Comparison of ENCODE assay signal across 31 mouse cellular contexts in the genomic region with DNA sequence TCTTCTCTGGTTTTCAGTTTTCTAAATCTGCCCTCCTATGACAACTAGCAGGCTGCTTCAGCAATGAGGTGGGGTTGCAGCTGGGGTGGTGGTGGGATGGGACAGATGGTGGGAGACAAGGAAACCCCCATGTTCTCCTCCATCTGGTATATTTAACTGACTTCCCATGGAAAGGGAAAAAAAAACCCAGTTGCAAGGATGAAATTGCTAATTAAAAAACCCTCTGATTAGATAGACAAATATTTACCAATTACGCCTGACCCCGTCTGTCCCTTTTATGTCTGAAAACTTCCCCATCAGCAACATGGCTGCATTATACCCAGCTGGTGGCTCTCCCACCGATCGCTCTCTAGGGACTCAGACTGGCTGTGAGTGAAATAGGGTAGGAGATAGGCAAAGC. TPM values are rescaled to one million over a fixed set of nuclear protein-coding genes. Genes with fewer than 3 reads are reported as not detected.
DNase-seq lines count a peak whose midpoint lies in the region; ATAC-seq lines count a peak whose summit lies in the region.
"Had no signal": no experiment of that assay in that cellular context is flagged by ENCODE, and none has a peak within 500 bp of the region (broad histone marks: within the 10 kb centered on the region; RNA-seq: fewer than 3 reads in every experiment).

No protein-coding gene starts in this region.

- peaks cover 4% of the 10 kb centered on the region; the same call in 1 of the 2 replicates for H3K27me3 ChIP-seq in forebrain, embryonic 13.5 days
- H3K27me3 ChIP-seq in forebrain, embryonic 11.5 days (ENCODE audit: control insufficient read depth, insufficient read depth, low read length), result no peaks in the 10 kb centered on the region
- no peaks in the 10 kb centered on the region for H3K27me3 ChIP-seq in midbrain, embryonic 11.5 days (ENCODE audit: control insufficient read depth, insufficient read depth, low read length)
- peaks cover 24% of the 10 kb centered on the region for H3K27me3 ChIP-seq in midbrain, embryonic 10.5 days (ENCODE audit: low read depth, poor library complexity, severe bottlenecking)
- H3K27me3 ChIP-seq in forebrain, embryonic 14.5 days (replicated peaks; ENCODE audit: control insufficient read depth, insufficient read depth, low read length), result no peaks in the 10 kb centered on the region
- H3K27me3 ChIP-seq in midbrain, embryonic 15.5 days (replicated peaks), result no peaks in the 10 kb centered on the region

- WGBS in forebrain, embryonic 13.5 days, result 59% methylated on average over 4 of the region's 4 CpGs
- 80% methylated on average over 4 of the region's 4 CpGs for WGBS in forebrain, embryonic 11.5 days
- 75% methylated on average over 4 of the region's 4 CpGs for WGBS in midbrain, embryonic 11.5 days
- 82% methylated on average over 4 of the region's 4 CpGs for WGBS in midbrain, embryonic 10.5 days
- WGBS in forebrain, embryonic 14.5 days, result 64% methylated on average over 4 of the region's 4 CpGs
- WGBS in midbrain, embryonic 15.5 days, result 79% methylated on average over 4 of the region's 4 CpGs

- peak overlapping the region; percentile 51; the same call in 1 of the 2 replicates for H3K27ac ChIP-seq in forebrain, embryonic 13.5 days
- H3K27ac ChIP-seq in forebrain, embryonic 11.5 days (ENCODE audit: low read depth, low read length), result no peak overlapping the region
- no peak overlapping the region for H3K27ac ChIP-seq in midbrain, embryonic 11.5 days (ENCODE audit: low read depth, low read length)
- no peak overlapping the region for H3K27ac ChIP-seq in midbrain, embryonic 10.5 days (replicated peaks)
- peak overlapping the region; percentile 39; the same call in 1 of the 2 replicates for H3K27ac ChIP-seq in forebrain, embryonic 14.5 days (ENCODE audit: low read depth, low read length)
- H3K27ac ChIP-seq in midbrain, embryonic 15.5 days, result 0 out of 2 replicates have a peak overlapping the region, but pooled peaks have one; percentile 15
- H3K27ac ChIP-seq: embryonic facial prominence, embryonic 12.5 days; heart, embryonic 13.5 days; hindbrain, embryonic 15.5 days; kidney, embryonic 15.5 days; liver, embryonic 12.5 days had no signal

- no peak overlapping the region for H3K4me3 ChIP-seq in forebrain, embryonic 13.5 days
- H3K4me3 ChIP-seq in forebrain, embryonic 11.5 days (ENCODE audit: low read depth, low read length), result no peak overlapping the region
- H3K4me3 ChIP-seq in midbrain, embryonic 11.5 days (ENCODE audit: low read depth, low read length), result no peak overlapping the region
- H3K4me3 ChIP-seq in midbrain, embryonic 10.5 days, result no peak overlapping the region
- no peak overlapping the region for H3K4me3 ChIP-seq in forebrain, embryonic 14.5 days (ENCODE audit: low read depth, low read length)
- H3K4me3 ChIP-seq in midbrain, embryonic 15.5 days, result no peak overlapping the region
- H3K4me3 ChIP-seq: embryonic facial prominence, embryonic 12.5 days; heart, embryonic 13.5 days; hindbrain, embryonic 15.5 days; kidney, embryonic 15.5 days; liver, embryonic 12.5 days; megakaryocyte, embryonic 14.5 days had no signal

- no peak for DNase-seq in forebrain, embryonic 11.5 days (ENCODE audit: low spot score)
- peak; percentile 64 for DNase-seq in midbrain, embryonic 11.5 days (ENCODE audit: low spot score, missing footprints)
- no peak for DNase-seq in midbrain, embryonic 10.5 days (ENCODE audit: low spot score)
- peak; percentile 75 for DNase-seq in forebrain, embryonic 14.5 days (ENCODE audit: low spot score)
- no peak for DNase-seq in testis, postnatal 14 days (ENCODE audit: low spot score)
- DNase-seq: adrenal gland, adult 8-10 months; cerebellum, adult 11 months; cerebellum, adult 9-10 months; embryo, embryonic 11 days; heart, postnatal 10 days; kidney, adult 18-20 months; kidney, postnatal 25 days; left cerebral cortex, postnatal 4 days; liver, postnatal 0 days; lung, postnatal 4 days; thymus, postnatal 4 days had no signal

- H3K9me3 ChIP-seq in forebrain, embryonic 13.5 days (replicated peaks), result no peaks in the 10 kb centered on the region
- H3K9me3 ChIP-seq in forebrain, embryonic 11.5 days (ENCODE audit: control insufficient read depth, low read length), result no peaks in the 10 kb centered on the region
- no peaks in the 10 kb centered on the region for H3K9me3 ChIP-seq in midbrain, embryonic 11.5 days (ENCODE audit: control insufficient read depth, low read length)
- H3K9me3 ChIP-seq in midbrain, embryonic 10.5 days (replicated peaks), result no peaks in the 10 kb centered on the region
- H3K9me3 ChIP-seq in forebrain, embryonic 14.5 days (replicated peaks; ENCODE audit: control insufficient read depth, low read length), result no peaks in the 10 kb centered on the region
- H3K9me3 ChIP-seq in midbrain, embryonic 15.5 days, result no peaks in the 10 kb centered on the region
- H3K9me3 ChIP-seq: embryonic facial prominence, embryonic 12.5 days; heart, embryonic 13.5 days; hindbrain, embryonic 15.5 days; kidney, embryonic 15.5 days; liver, embryonic 12.5 days; megakaryocyte, embryonic 14.5 days had no signal

- 0 out of 2 replicates have a peak, but pooled peaks have one; percentile 43 for ATAC-seq in forebrain, embryonic 13.5 days
- ATAC-seq in forebrain, embryonic 11.5 days (replicated peaks; ENCODE audit: low FRiP score), result no peak
- ATAC-seq in midbrain, embryonic 11.5 days (ENCODE audit: low FRiP score), result no peak
- ATAC-seq in forebrain, embryonic 14.5 days, result peak; percentile 61; the same call in 1 of the 2 replicates
- ATAC-seq in midbrain, embryonic 15.5 days (replicated peaks), result no peak
- ATAC-seq: liver, embryonic 12.5 days; liver, postnatal 0 days had no signal

- no peak overlapping the region for H3K9ac ChIP-seq in forebrain, embryonic 13.5 days
- H3K9ac ChIP-seq in forebrain, embryonic 11.5 days (ENCODE audit: low read length), result no peak overlapping the region
- H3K9ac ChIP-seq in midbrain, embryonic 11.5 days (ENCODE audit: low read length), result no peak overlapping the region
- H3K9ac ChIP-seq in forebrain, embryonic 14.5 days (ENCODE audit: low read length), result no peak overlapping the region
- H3K9ac ChIP-seq in midbrain, embryonic 15.5 days, result no peak overlapping the region
- H3K9ac ChIP-seq: embryonic facial prominence, embryonic 12.5 days; heart, embryonic 13.5 days; hindbrain, embryonic 15.5 days; kidney, embryonic 15.5 days; liver, embryonic 12.5 days; liver, postnatal 0 days had no signal

- no peaks in the 10 kb centered on the region for H3K36me3 ChIP-seq in forebrain, embryonic 13.5 days (ENCODE audit: poor library complexity, severe bottlenecking)
- no peaks in the 10 kb centered on the region for H3K36me3 ChIP-seq in forebrain, embryonic 11.5 days (ENCODE audit: control insufficient read depth, insufficient read depth, low read length)
- no peaks in the 10 kb centered on the region for H3K36me3 ChIP-seq in midbrain, embryonic 11.5 days (ENCODE audit: control insufficient read depth, insufficient read depth, low read length)
- H3K36me3 ChIP-seq in midbrain, embryonic 10.5 days, result no peaks in the 10 kb centered on the region
- H3K36me3 ChIP-seq in forebrain, embryonic 14.5 days (ENCODE audit: control insufficient read depth, insufficient read depth, low read length), result no peaks in the 10 kb centered on the region
- no peaks in the 10 kb centered on the region for H3K36me3 ChIP-seq in midbrain, embryonic 15.5 days (replicated peaks)
- H3K36me3 ChIP-seq: embryonic facial prominence, embryonic 12.5 days; G1E; heart, embryonic 13.5 days; hindbrain, embryonic 15.5 days; kidney, embryonic 15.5 days; liver, embryonic 12.5 days had no signal

- H3K4me2 ChIP-seq in forebrain, embryonic 13.5 days, result no peak overlapping the region
- H3K4me2 ChIP-seq in forebrain, embryonic 11.5 days (ENCODE audit: low read depth, low read length, severe bottlenecking), result no peak overlapping the region
- H3K4me2 ChIP-seq in midbrain, embryonic 11.5 days, result no peak overlapping the region
- H3K4me2 ChIP-seq in forebrain, embryonic 14.5 days (ENCODE audit: low read length), result no peak overlapping the region
- no peak overlapping the region for H3K4me2 ChIP-seq in midbrain, embryonic 15.5 days
- H3K4me2 ChIP-seq: embryonic facial prominence, embryonic 12.5 days; heart, embryonic 13.5 days; hindbrain, embryonic 15.5 days; kidney, embryonic 15.5 days; liver, embryonic 12.5 days had no signal

- H3K4me1 ChIP-seq in forebrain, embryonic 13.5 days, result peaks cover 12% of the 10 kb centered on the region
- no peaks in the 10 kb centered on the region for H3K4me1 ChIP-seq in forebrain, embryonic 11.5 days (replicated peaks; ENCODE audit: control insufficient read depth, insufficient read depth, low read length)
- no peaks in the 10 kb centered on the region for H3K4me1 ChIP-seq in midbrain, embryonic 11.5 days (ENCODE audit: control insufficient read depth, insufficient read depth, low read length)
- H3K4me1 ChIP-seq in midbrain, embryonic 10.5 days, result peaks cover 7% of the 10 kb centered on the region
- H3K4me1 ChIP-seq in forebrain, embryonic 14.5 days (ENCODE audit: control insufficient read depth, insufficient read depth, low read length), result peaks cover 3% of the 10 kb centered on the region; the same call in 1 of the 2 replicates
- H3K4me1 ChIP-seq in midbrain, embryonic 15.5 days, result peaks cover 11% of the 10 kb centered on the region; the same call in 1 of the 2 replicates
- H3K4me1 ChIP-seq: embryonic facial prominence, embryonic 12.5 days; heart, embryonic 13.5 days; kidney, embryonic 15.5 days; liver, embryonic 12.5 days; megakaryocyte, embryonic 14.5 days had no signal

RNA-seq across cellular contexts. Expression of gene 1700025C18Rik, which starts 3.9 kb away (rescaled TPM):
- not detected in 2 replicates for polyA plus RNA-seq in forebrain, embryonic 13.5 days (2015; fragmentation: Nextera tagmentation; extraction: Ambion mirVana)
- polyA plus RNA-seq in forebrain, embryonic 11.5 days (2014; fragmentation: Nextera tagmentation; extraction: Ambion mirVana), result not detected in 2 replicates
- not detected in 2 replicates for polyA plus RNA-seq in midbrain, embryonic 11.5 days (2014; fragmentation: Nextera tagmentation; extraction: Ambion mirVana)
- polyA plus RNA-seq in midbrain, embryonic 10.5 days (2016; fragmentation: Nextera tagmentation; extraction: Ambion mirVana), result not detected in 2 replicates
- not detected in 2 replicates for polyA plus RNA-seq in forebrain, embryonic 14.5 days (2014; fragmentation: Nextera tagmentation; extraction: Ambion mirVana)
- polyA plus RNA-seq in midbrain, embryonic 15.5 days (2015; fragmentation: Nextera tagmentation; extraction: Ambion mirVana), result not detected in 2 replicates
- polyA plus RNA-seq: embryonic facial prominence, embryonic 12.5 days; G1E; gonadal fat pad, adult 2 months; heart, embryonic 13.5 days; hindbrain, embryonic 15.5 days; intestine, embryonic 14.5 days; kidney, embryonic 15.5 days; limb, embryonic 14.5 days; liver, embryonic 12.5 days; liver, postnatal 0 days; lung, embryonic 16.5 days; neural tube, embryonic 11.5 days; thymus, postnatal 0 days had no signal

RNA-seq across cellular contexts. Expression of gene Cd40, which starts 31.2 kb away (rescaled TPM):
- 5.4 and 6.6 TPM in 2 replicates for polyA plus RNA-seq in forebrain, embryonic 13.5 days (2015; fragmentation: Nextera tagmentation; extraction: Ambion mirVana)
- polyA plus RNA-seq in forebrain, embryonic 11.5 days (2014; fragmentation: Nextera tagmentation; extraction: Ambion mirVana), result 3.9 and 4.2 TPM in 2 replicates
- 5.6 and 7.3 TPM in 2 replicates for polyA plus RNA-seq in midbrain, embryonic 11.5 days (2014; fragmentation: Nextera tagmentation; extraction: Ambion mirVana)
- 6.4 and 8.1 TPM in 2 replicates for polyA plus RNA-seq in midbrain, embryonic 10.5 days (2016; fragmentation: Nextera tagmentation; extraction: Ambion mirVana)
- 7.4 and 8.2 TPM in 2 replicates for polyA plus RNA-seq in forebrain, embryonic 14.5 days (2014; fragmentation: Nextera tagmentation; extraction: Ambion mirVana)
- 5.5 and 6.3 TPM in 2 replicates for polyA plus RNA-seq in midbrain, embryonic 15.5 days (2015; fragmentation: Nextera tagmentation; extraction: Ambion mirVana)
- polyA plus RNA-seq: G1E had no signal

RNA-seq across cellular contexts. Expression of gene Ncoa5, which starts 52.0 kb away (rescaled TPM):
- 131 and 134 TPM in 2 replicates for polyA plus RNA-seq in forebrain, embryonic 13.5 days (2015; fragmentation: Nextera tagmentation; extraction: Ambion mirVana)
- 113 and 114 TPM in 2 replicates for polyA plus RNA-seq in forebrain, embryonic 11.5 days (2014; fragmentation: Nextera tagmentation; extraction: Ambion mirVana)
- 76.9 and 85.6 TPM in 2 replicates for polyA plus RNA-seq in midbrain, embryonic 11.5 days (2014; fragmentation: Nextera tagmentation; extraction: Ambion mirVana)
- 95.1 and 109 TPM in 2 replicates for polyA plus RNA-seq in midbrain, embryonic 10.5 days (2016; fragmentation: Nextera tagmentation; extraction: Ambion mirVana)
- polyA plus RNA-seq in forebrain, embryonic 14.5 days (2014; fragmentation: Nextera tagmentation; extraction: Ambion mirVana), result 69.6 and 95.3 TPM in 2 replicates
- 123 and 126 TPM in 2 replicates for polyA plus RNA-seq in midbrain, embryonic 15.5 days (2015; fragmentation: Nextera tagmentation; extraction: Ambion mirVana)

Comparison
In these comparisons a context has a peak if more than half of its experiments do, and no peak if none do; other contexts are left out.
1. ATAC-seq: peak in forebrain, embryonic 13.5 days (single experiment) and forebrain, embryonic 14.5 days (single experiment); none in forebrain, embryonic 11.5 days (single experiment), midbrain, embryonic 11.5 days (single experiment) and midbrain, embryonic 15.5 days (single experiment).
2. H3K27ac ChIP-seq: peak in forebrain, embryonic 13.5 days (single experiment), forebrain, embryonic 14.5 days (single experiment) and midbrain, embryonic 15.5 days (single experiment); none in forebrain, embryonic 11.5 days (single experiment), midbrain, embryonic 11.5 days (single experiment) and midbrain, embryonic 10.5 days (single experiment).
3. DNase-seq: peak in midbrain, embryonic 11.5 days (single experiment) and forebrain, embryonic 14.5 days (single experiment); none in forebrain, embryonic 11.5 days (single experiment), midbrain, embryonic 10.5 days (single experiment) and testis, postnatal 14 days (single experiment).